Mouse (Mus musculus) midbrain, embryonic 16.5 days (tissue): ENCODE data around the gene Rin1. TPM values are rescaled to one million over a fixed set of nuclear protein-coding genes. Genes with fewer than 3 reads are reported as not detected.

Source experiments
- ATAC-seq: fragments of 200-750 bp; cut with Nextera tagmentation; 2 replicates; pipeline ENCODE4 v1.8.0; 2017; ENCODE audit warnings: moderate TSS enrichment
- H3K27ac ChIP-seq: fragments of 300-500 bp; sonication (generic); 2 replicates; pipeline ENCODE4 v1.5.1; 2014; ENCODE audit warnings: mild to moderate bottlenecking, low read length, mixed read lengths
- H3K27me3 ChIP-seq: fragments of 300-500 bp; sonication (generic); 2 replicates; pipeline ENCODE4 v1.6.1; 2014; ENCODE audit warnings: low read depth, low read length, mixed read lengths; ENCODE audit not compliant: control insufficient read depth, insufficient read depth
- H3K36me3 ChIP-seq: fragments of 300-500 bp; sonication (generic); 2 replicates; pipeline ENCODE4 v1.6.1; 2014; ENCODE audit warnings: mild to moderate bottlenecking, low read length, moderate library complexity, mixed read lengths; ENCODE audit not compliant: control insufficient read depth, insufficient read depth
- H3K4me1 ChIP-seq: fragments of 300-500 bp; sonication (generic); 2 replicates; pipeline ENCODE4 v1.6.1; 2014; ENCODE audit warnings: mild to moderate bottlenecking, low read length, mixed read lengths; ENCODE audit not compliant: control insufficient read depth, insufficient read depth
- H3K4me2 ChIP-seq: fragments of 300-500 bp; sonication (generic); 2 replicates; pipeline ENCODE4 v1.6.1; 2014; ENCODE audit warnings: mild to moderate bottlenecking, low read length, mixed read lengths
- H3K4me3 ChIP-seq: fragments of 300-500 bp; sonication (generic); 2 replicates; pipeline ENCODE4 v1.5.1; 2014; ENCODE audit warnings: low read depth, mild to moderate bottlenecking, low read length, moderate library complexity, mixed read lengths
- H3K9ac ChIP-seq: fragments of 300-500 bp; sonication (generic); 2 replicates; pipeline ENCODE4 v1.6.1; 2014; ENCODE audit warnings: low read depth, low read length, mixed read lengths
- H3K9me3 ChIP-seq: fragments of 300-500 bp; sonication (generic); replicated peaks from 2 replicates; pipeline ENCODE4 v1.6.1; 2014; ENCODE audit warnings: mild to moderate bottlenecking, low read length, mixed read lengths; ENCODE audit not compliant: control insufficient read depth, poor library complexity, severe bottlenecking
- WGBS: fragments of 180-500 bp; shearing (Covaris S2); extraction: QIAGEN DNeasy Blood & Tissue Kit; methylation state at CpG from one replicate; pipeline ENCODE4 v1.1.7; 2014; 5-methylcytosine and 5-hydroxymethylcytosine counted together
- polyA plus RNA-seq: library from polyadenylated mRNA; unstranded; fragments of >200 nt; fragmentation: Nextera tagmentation; extraction: Ambion mirVana; gene quantifications from 2 replicates; pipeline ENCODE4 v1.2.1, GENCODE M21; 2015

Gene Rin1
- polyA plus RNA-seq, 1 experiment from 2014 or later = 1.5 TPM

- Histone ChIP-seq H3K9ac (no peak overlapping the region), H3K27ac (no peak overlapping the region), H3K4me3 (no peak overlapping the region), H3K36me3 (no peaks in the 10 kb centered on the region), H3K27me3 (peaks cover 6% of the 10 kb centered on the region; the same call in 1 of the 2 replicates), H3K4me2 (no peak overlapping the region), H3K9me3 (no peaks in the 10 kb centered on the region), H3K4me1 (no peaks in the 10 kb centered on the region)
- ATAC-seq = no peak
- 83% methylated on average over 6 of the region's 6 CpGs for WGBS
Measured at GRCm38 (mm10) chr19:5062446-5062845, 12.2 kb downstream of the Rin1 start.

- H3K27me3 ChIP-seq = peaks cover 22% of the 10 kb centered on the region
- no peak for ATAC-seq
- peaks cover 8% of the 10 kb centered on the region; the same call in 1 of the 2 replicates for H3K4me1 ChIP-seq
- H3K4me2 ChIP-seq = no peak overlapping the region
- H3K27ac ChIP-seq = no peak overlapping the region
- H3K4me3 ChIP-seq = no peak overlapping the region
- H3K9me3 ChIP-seq = no peaks in the 10 kb centered on the region
- WGBS = 68% methylated on average over 7 of the region's 7 CpGs
- no peak overlapping the region for H3K9ac ChIP-seq
- H3K36me3 ChIP-seq = no peaks in the 10 kb centered on the region
Measured at GRCm38 (mm10) chr19:5065104-5065503, 14.8 kb downstream of the Rin1 start.

- Histone ChIP-seq H3K9ac (no peak overlapping the region; the same call in 1 of the 2 replicates), H3K9me3 (no peaks in the 10 kb centered on the region), H3K36me3 (no peaks in the 10 kb centered on the region), H3K27me3 (peaks cover 27% of the 10 kb centered on the region), H3K27ac (no peak overlapping the region), H3K4me3 (no peak overlapping the region), H3K4me1 (peaks cover 14% of the 10 kb centered on the region; the same call in 1 of the 2 replicates), H3K4me2 (peak overlapping the region; percentile 76)
- WGBS = 11% methylated on average over 15 of the region's 15 CpGs
- ATAC-seq = no peak
Measured at GRCm38 (mm10) chr19:5067040-5067799, 16.9 kb downstream of the Rin1 start.

- peak within 1 kb of the TSS; percentile 41 for H3K4me3 ChIP-seq
- H3K4me1 ChIP-seq = peaks cover 15% of the 10 kb centered on the region
- no peaks in the 10 kb centered on the region for H3K9me3 ChIP-seq
- WGBS = under 1% methylated on average over 49 of the region's 56 CpGs
- H3K27ac ChIP-seq = no peak within 1 kb of the TSS
- peak within 1 kb of the TSS; percentile 66 for H3K9ac ChIP-seq
- H3K27me3 ChIP-seq = peaks cover 27% of the 10 kb centered on the region
- H3K4me2 ChIP-seq = peak within 1 kb of the TSS; percentile 76
- no peak for ATAC-seq
- no peaks in the 10 kb centered on the region for H3K36me3 ChIP-seq
Measured at GRCm38 (mm10) chr19:5067867-5068569, 17.7 kb downstream of the Rin1 start, which contains the start of gene Cd248. Gene Cd248 (plus strand): TSS chr19:5068078.

- Histone ChIP-seq H3K36me3 (no peaks in the 10 kb centered on the region), H3K9ac (peak overlapping the region; percentile 66), H3K9me3 (no peaks in the 10 kb centered on the region), H3K4me2 (peak overlapping the region; percentile 76), H3K27me3 (peaks cover 27% of the 10 kb centered on the region), H3K4me3 (peak overlapping the region; percentile 41), H3K4me1 (peaks cover 16% of the 10 kb centered on the region), H3K27ac (no peak overlapping the region)
- no peak for ATAC-seq
- WGBS = 36% methylated on average over 20 of the region's 21 CpGs
Measured at GRCm38 (mm10) chr19:5068570-5069234, 18.4 kb downstream of the Rin1 start.

- Histone ChIP-seq H3K4me1 (peaks cover 16% of the 10 kb centered on the region), H3K4me2 (no peak overlapping the region), H3K9ac (no peak overlapping the region), H3K27ac (no peak overlapping the region), H3K4me3 (no peak overlapping the region), H3K36me3 (no peaks in the 10 kb centered on the region), H3K9me3 (no peaks in the 10 kb centered on the region), H3K27me3 (peaks cover 31% of the 10 kb centered on the region)
- no peak for ATAC-seq
- 82% methylated on average over 5 of the region's 5 CpGs for WGBS
Measured at GRCm38 (mm10) chr19:5069486-5069885, 19.2 kb downstream of the Rin1 start.

- Histone ChIP-seq H3K27ac (no peak overlapping the region), H3K9ac (no peak overlapping the region), H3K4me3 (no peak overlapping the region), H3K9me3 (no peaks in the 10 kb centered on the region), H3K27me3 (peaks cover 33% of the 10 kb centered on the region), H3K4me2 (no peak overlapping the region), H3K36me3 (no peaks in the 10 kb centered on the region), H3K4me1 (peaks cover 16% of the 10 kb centered on the region)
- no peak for ATAC-seq
- 86% methylated on average over 7 of the region's 7 CpGs for WGBS
Measured at GRCm38 (mm10) chr19:5069978-5070377, 19.7 kb downstream of the Rin1 start.

- peaks cover 33% of the 10 kb centered on the region for H3K27me3 ChIP-seq
- no peaks in the 10 kb centered on the region for H3K9me3 ChIP-seq
- WGBS = 6% methylated on average over 11 of the region's 11 CpGs
Measured at GRCm38 (mm10) chr19:5071077-5071476, 20.8 kb downstream of the Rin1 start.

More at GRCm38 (mm10) chr19:5071077-5071476, 20.8 kb downstream of the Rin1 start:
- peak overlapping the region; percentile 45 for H3K4me3 ChIP-seq
- ATAC-seq = no peak
- H3K4me1 ChIP-seq = peaks cover 16% of the 10 kb centered on the region
- no peaks in the 10 kb centered on the region for H3K36me3 ChIP-seq
- peak overlapping the region; percentile 79 for H3K4me2 ChIP-seq
- H3K9ac ChIP-seq = peak overlapping the region; percentile 53
- no peak overlapping the region for H3K27ac ChIP-seq
